Mouse (Mus musculus) frontal cortex, postnatal 14 days (tissue): ENCODE data around the gene Olfr360.
"Not testable (repeated sequence)": the region's sequence is repeated elsewhere in the genome, so short reads cannot be mapped to it uniquely, and the experiment has no call there.

ENCODE experiments used
- DNase-seq, 2 experiments: peaks; one replicate each; pipeline ENCODE4 v3.0.0; 2022; ENCODE audit warnings: low spot score in 2 of 2

Olfr360 gene

GRCm38 (mm10) chr2:37065446-37065845, at the start of gene Olfr360:
TSS of gene Olfr360 (plus strand) at chr2:37065746.
- no peak for DNase-seq

DNA sequence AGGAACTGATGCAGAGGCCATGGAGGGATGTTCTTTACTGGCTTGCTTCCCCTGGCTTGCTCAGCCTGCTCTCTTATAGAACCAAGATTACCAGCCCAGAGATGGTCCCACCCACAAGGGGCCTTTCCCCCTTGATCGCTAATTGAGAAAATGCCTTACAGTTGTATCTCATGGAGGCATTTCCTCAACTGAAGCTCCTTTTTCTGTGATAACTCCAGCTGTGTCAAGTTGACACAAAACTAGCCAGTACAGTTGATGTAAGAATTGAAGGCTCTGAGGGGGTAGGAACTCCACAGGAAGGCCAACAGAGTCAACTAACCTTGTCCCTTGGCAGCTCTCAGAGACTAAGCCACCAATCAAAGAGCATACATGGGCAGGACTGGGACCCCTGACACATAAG, 23.6 kb downstream of the Olfr360 start, which contains the start of gene Olfr361:
Gene Olfr361, minus strand, starts transcription at position 101 of the 400 bp plus-strand sequence.
- not testable (repeated sequence) for DNase-seq

DNA sequence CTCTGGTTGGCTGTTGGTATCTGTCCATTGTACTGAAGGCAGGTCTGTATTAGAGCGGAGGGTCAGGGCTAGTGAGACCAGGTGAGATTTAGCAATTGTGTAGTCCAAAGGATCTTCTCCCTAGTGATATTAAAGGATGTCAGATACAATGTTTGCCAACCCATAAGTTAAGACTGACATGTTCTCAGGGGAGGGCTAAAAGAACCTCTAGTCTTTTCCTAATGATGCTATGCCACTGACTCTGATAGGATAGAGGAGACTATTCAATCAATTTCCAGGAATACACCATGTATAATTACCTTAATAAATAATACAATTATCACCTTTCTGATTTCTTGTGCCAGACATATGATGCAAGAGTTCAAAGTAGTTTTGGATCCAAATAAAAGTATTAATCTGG, 52.3 kb downstream of the Olfr360 start, which contains the start of gene Olfr362:
Gene Olfr362, minus strand, starts transcription at position 101 of the 400 bp plus-strand sequence.
- DNase-seq, result no peak
